Mouse (Mus musculus) liver, embryonic 15.5 days (tissue): Measurements from ENCODE around the gene Hnf1b. TPM values are rescaled to one million over a fixed set of nuclear protein-coding genes. Genes with fewer than 3 reads are reported as not detected.
A peak's percentile ranks its signal among the peaks of the same experiment; 100 is the strongest.

Experiments used
- ATAC-seq: fragments of 200-750 bp; cut with Nextera tagmentation; 2 replicates; pipeline ENCODE4 v1.8.0; 2017; ENCODE audit warnings: moderate number of reproducible peaks, mild to moderate bottlenecking, moderate library complexity; ENCODE audit not compliant: insufficient read depth
- H3K27ac ChIP-seq: fragments of 300-500 bp; sonication (generic); replicated peaks from 2 replicates; pipeline ENCODE4 v1.5.1; 2015; ENCODE audit warnings: mild to moderate bottlenecking, inconsistent platforms
- H3K27me3 ChIP-seq: fragments of 300-500 bp; sonication (generic); 2 replicates; pipeline ENCODE4 v1.6.1; 2015; ENCODE audit warnings: mild to moderate bottlenecking, inconsistent platforms
- H3K36me3 ChIP-seq: fragments of 300-500 bp; sonication (generic); replicated peaks from 2 replicates; pipeline ENCODE4 v1.6.1; 2015; ENCODE audit warnings: moderate library complexity, mild to moderate bottlenecking, inconsistent platforms
- H3K4me1 ChIP-seq: fragments of 300-500 bp; sonication (generic); replicated peaks from 2 replicates; pipeline ENCODE4 v1.6.1; 2015; ENCODE audit warnings: inconsistent platforms
- H3K4me2 ChIP-seq: fragments of 300-500 bp; sonication (generic); 2 replicates; pipeline ENCODE4 v1.6.1; 2015; ENCODE audit warnings: moderate library complexity, mild to moderate bottlenecking, inconsistent platforms
- H3K4me3 ChIP-seq: fragments of 300-500 bp; sonication (generic); replicated peaks from 2 replicates; pipeline ENCODE4 v1.5.1; 2015; ENCODE audit warnings: mild to moderate bottlenecking, inconsistent platforms
- H3K9ac ChIP-seq: fragments of 300-500 bp; sonication (generic); 2 replicates; pipeline ENCODE4 v1.6.1; 2015; ENCODE audit warnings: moderate library complexity, mild to moderate bottlenecking, inconsistent platforms
- H3K9me3 ChIP-seq: fragments of 300-500 bp; sonication (generic); replicated peaks from 2 replicates; pipeline ENCODE4 v1.6.1; 2016; ENCODE audit warnings: inconsistent platforms
- WGBS: fragments of 180-500 bp; shearing (Covaris S2); methylation state at CpG from one replicate; pipeline ENCODE4 v1.1.7; 2015; ENCODE audit warnings: mixed read lengths; ENCODE audit not compliant: insufficient replicate concordance; 5-methylcytosine and 5-hydroxymethylcytosine counted together
- polyA plus RNA-seq: library from polyadenylated mRNA; unstranded; fragments of >200 nt; fragmentation: Nextera tagmentation; extraction: Ambion mirVana; gene quantifications from 2 replicates; pipeline ENCODE4 v1.2.1, GENCODE M21; 2015

Gene Hnf1b
- polyA plus RNA-seq, 1 experiment from 2014 or later = 3.1 TPM

GRCm38 (mm10) chr11:83828553-83829142, 21.2 kb upstream of the Hnf1b start:
- Histone ChIP-seq H3K9me3 (no peaks in the 10 kb centered on the region), H3K4me2 (no peak overlapping the region), H3K36me3 (no peaks in the 10 kb centered on the region), H3K27ac (no peak overlapping the region), H3K27me3 (no peaks in the 10 kb centered on the region; the same call in 1 of the 2 replicates), H3K9ac (no peak overlapping the region), H3K4me1 (no peaks in the 10 kb centered on the region; the same call in 1 of the 2 replicates), H3K4me3 (no peak overlapping the region)
- WGBS = 46% methylated on average over 8 of the region's 8 CpGs
- no peak for ATAC-seq

GRCm38 (mm10) chr11:83832389-83832788, 17.5 kb upstream of the Hnf1b start:
- no peaks in the 10 kb centered on the region for H3K9me3 ChIP-seq
- peaks cover 6% of the 10 kb centered on the region for H3K4me1 ChIP-seq
- 32% methylated on average over 8 of the region's 8 CpGs for WGBS
- H3K9ac ChIP-seq = no peak overlapping the region
- ATAC-seq = no peak
- no peaks in the 10 kb centered on the region; the same call in 1 of the 2 replicates for H3K27me3 ChIP-seq
- H3K27ac ChIP-seq = no peak overlapping the region
- H3K4me2 ChIP-seq = no peak overlapping the region
- H3K4me3 ChIP-seq = no peak overlapping the region
- no peaks in the 10 kb centered on the region for H3K36me3 ChIP-seq

- 57% methylated on average over 6 of the region's 6 CpGs for WGBS
- no peak overlapping the region for H3K4me2 ChIP-seq
- no peaks in the 10 kb centered on the region for H3K36me3 ChIP-seq
- no peaks in the 10 kb centered on the region for H3K9me3 ChIP-seq
- H3K9ac ChIP-seq = no peak overlapping the region
- no peak for ATAC-seq
- H3K27me3 ChIP-seq = no peaks in the 10 kb centered on the region; the same call in 1 of the 2 replicates
- H3K4me1 ChIP-seq = peaks cover 6% of the 10 kb centered on the region
- H3K4me3 ChIP-seq = no peak overlapping the region
- no peak overlapping the region for H3K27ac ChIP-seq
Measured at GRCm38 (mm10) chr11:83833517-83833916, 16.3 kb upstream of the Hnf1b start.

GRCm38 (mm10) chr11:83833959-83834496, 15.8 kb upstream of the Hnf1b start:
- WGBS = 50% methylated on average over 14 of the region's 14 CpGs
- no peaks in the 10 kb centered on the region for H3K9me3 ChIP-seq
- no peak overlapping the region for H3K27ac ChIP-seq
- H3K27me3 ChIP-seq = no peaks in the 10 kb centered on the region; the same call in 1 of the 2 replicates
- no peak overlapping the region for H3K9ac ChIP-seq
- H3K36me3 ChIP-seq = no peaks in the 10 kb centered on the region
- no peak overlapping the region for H3K4me3 ChIP-seq
- H3K4me1 ChIP-seq = peaks cover 6% of the 10 kb centered on the region
- H3K4me2 ChIP-seq = no peak overlapping the region; the same call in 1 of the 2 replicates
- no peak for ATAC-seq

- no peak for ATAC-seq
Measured at GRCm38 (mm10) chr11:83839451-83839850, 10.4 kb upstream of the Hnf1b start.

GRCm38 (mm10) chr11:83843534-83843933, 6.3 kb upstream of the Hnf1b start:
- Histone ChIP-seq H3K27me3 (peaks cover 14% of the 10 kb centered on the region), H3K36me3 (no peaks in the 10 kb centered on the region), H3K4me1 (no peaks in the 10 kb centered on the region), H3K4me2 (no peak overlapping the region), H3K4me3 (no peak overlapping the region), H3K9me3 (no peaks in the 10 kb centered on the region), H3K27ac (no peak overlapping the region), H3K9ac (no peak overlapping the region)
- no peak for ATAC-seq
- WGBS = 68% methylated on average over 6 of the region's 6 CpGs

More at GRCm38 (mm10) chr11:83839451-83839850, 10.4 kb upstream of the Hnf1b start:
- H3K4me2 ChIP-seq = no peak overlapping the region
- no peaks in the 10 kb centered on the region for H3K9me3 ChIP-seq
- H3K27ac ChIP-seq = no peak overlapping the region
- H3K4me3 ChIP-seq = no peak overlapping the region
- H3K4me1 ChIP-seq = peaks cover 1% of the 10 kb centered on the region; the same call in 1 of the 2 replicates
- 68% methylated on average over 6 of the region's 6 CpGs for WGBS
- no peaks in the 10 kb centered on the region for H3K36me3 ChIP-seq
- no peak overlapping the region for H3K9ac ChIP-seq
- H3K27me3 ChIP-seq = no peaks in the 10 kb centered on the region

GRCm38 (mm10) chr11:83850586-83851272, 866 bp downstream of the Hnf1b start:
- peaks cover 81% of the 10 kb centered on the region for H3K27me3 ChIP-seq
- no peaks in the 10 kb centered on the region for H3K9me3 ChIP-seq
- H3K4me1 ChIP-seq = no peaks in the 10 kb centered on the region
- peak overlapping the region; percentile 53 for H3K4me2 ChIP-seq
- H3K4me3 ChIP-seq = peak overlapping the region; percentile 46
- ATAC-seq = 0 out of 2 replicates have a peak, but pooled peaks have one; percentile 26
- WGBS = 3% methylated on average over 24 of the region's 24 CpGs
- H3K36me3 ChIP-seq = no peaks in the 10 kb centered on the region
- peak overlapping the region; percentile 57 for H3K27ac ChIP-seq
- H3K9ac ChIP-seq = peak overlapping the region; percentile 35; the same call in 1 of the 2 replicates

GRCm38 (mm10) chr11:83851273-83852015, 1.6 kb downstream of the Hnf1b start:
- Histone ChIP-seq H3K4me3 (peak overlapping the region; percentile 46), H3K4me2 (peak overlapping the region; percentile 53), H3K9ac (peak overlapping the region; percentile 35; the same call in 1 of the 2 replicates), H3K27ac (peak overlapping the region; percentile 57), H3K4me1 (no peaks in the 10 kb centered on the region), H3K27me3 (peaks cover 88% of the 10 kb centered on the region), H3K9me3 (no peaks in the 10 kb centered on the region), H3K36me3 (no peaks in the 10 kb centered on the region)
- WGBS = 2% methylated on average over 36 of the region's 36 CpGs
- ATAC-seq = no peak

GRCm38 (mm10) chr11:83852016-83852355, 2.1 kb downstream of the Hnf1b start:
- no peaks in the 10 kb centered on the region for H3K4me1 ChIP-seq
- H3K4me2 ChIP-seq = peak overlapping the region; percentile 53
- H3K36me3 ChIP-seq = no peaks in the 10 kb centered on the region
- no peak overlapping the region for H3K9ac ChIP-seq
- H3K27ac ChIP-seq = peak overlapping the region; percentile 16; the same call in 1 of the 2 replicates
- no peaks in the 10 kb centered on the region for H3K9me3 ChIP-seq
- H3K27me3 ChIP-seq = peaks cover 93% of the 10 kb centered on the region
- ATAC-seq = peak; percentile 29; the same call in 1 of the 2 replicates
- H3K4me3 ChIP-seq = peak overlapping the region; percentile 46
- under 1% methylated on average over 24 of the region's 24 CpGs for WGBS

GRCm38 (mm10) chr11:83852501-83853211, 2.8 kb downstream of the Hnf1b start:
- H3K27ac ChIP-seq = peak overlapping the region; percentile 16

More at GRCm38 (mm10) chr11:83852501-83853211, 2.8 kb downstream of the Hnf1b start:
- no peak for ATAC-seq
- under 1% methylated on average over 38 of the region's 38 CpGs for WGBS
- no peaks in the 10 kb centered on the region for H3K36me3 ChIP-seq
- H3K4me1 ChIP-seq = no peaks in the 10 kb centered on the region
- H3K4me2 ChIP-seq = peak overlapping the region; percentile 53
- peak overlapping the region; percentile 46 for H3K4me3 ChIP-seq
- no peaks in the 10 kb centered on the region for H3K9me3 ChIP-seq
- H3K9ac ChIP-seq = no peak overlapping the region
- H3K27me3 ChIP-seq = peaks cover 94% of the 10 kb centered on the region
